Mouse (Mus musculus): ENCODE measurements around the gene Crim1.

Gene Crim1

GRCm38 (mm10) chr17:78335250-78335649, 135.2 kb downstream of the Crim1 start:
- no peak for DNase-seq

GRCm38 (mm10) chr17:78343688-78344087, 143.6 kb downstream of the Crim1 start:
- DNase-seq = no peak

- DNase-seq = no peak
Measured at GRCm38 (mm10) chr17:78347111-78347801, 147.2 kb downstream of the Crim1 start.

- DNase-seq = no peak
Measured at GRCm38 (mm10) chr17:78351676-78352499, 151.8 kb downstream of the Crim1 start.

GRCm38 (mm10) chr17:78352500-78352855, 152.4 kb downstream of the Crim1 start:
- DNase-seq = no peak

GRCm38 (mm10) chr17:78354411-78354810, 154.4 kb downstream of the Crim1 start:
- no peak for DNase-seq

- no peak for DNase-seq
Measured at GRCm38 (mm10) chr17:78354871-78355270, 154.8 kb downstream of the Crim1 start.

GRCm38 (mm10) chr17:78355611-78356010, 155.6 kb downstream of the Crim1 start:
- DNase-seq = no peak

GRCm38 (mm10) chr17:78357753-78358152, 157.7 kb downstream of the Crim1 start:
- no peak for DNase-seq

- DNase-seq = peak; percentile 21
Measured at GRCm38 (mm10) chr17:78358251-78358726, 158.2 kb downstream of the Crim1 start.

GRCm38 (mm10) chr17:78361939-78362728, 162.1 kb downstream of the Crim1 start:
- DNase-seq = no peak

- DNase-seq = no peak
Measured at GRCm38 (mm10) chr17:78364555-78365302, 164.7 kb downstream of the Crim1 start.

- no peak for DNase-seq
Measured at GRCm38 (mm10) chr17:78366070-78366469, 166.0 kb downstream of the Crim1 start.

- no peak for DNase-seq
Measured at GRCm38 (mm10) chr17:78368481-78368880, 168.4 kb downstream of the Crim1 start.

- DNase-seq = no peak
Measured at GRCm38 (mm10) chr17:78370445-78370844, 170.4 kb downstream of the Crim1 start.

GRCm38 (mm10) chr17:78373174-78373573, 173.1 kb downstream of the Crim1 start:
- DNase-seq = no peak

- DNase-seq = no peak
Measured at GRCm38 (mm10) chr17:78373849-78374248, 173.8 kb downstream of the Crim1 start.

GRCm38 (mm10) chr17:78374756-78375155, 174.7 kb downstream of the Crim1 start:
- no peak for DNase-seq

GRCm38 (mm10) chr17:78376587-78376986, 176.5 kb downstream of the Crim1 start:
- no peak for DNase-seq

GRCm38 (mm10) chr17:78379079-78379729, 179.2 kb downstream of the Crim1 start:
- no peak for DNase-seq

GRCm38 (mm10) chr17:78379730-78380245, 179.7 kb downstream of the Crim1 start:
- DNase-seq = no peak

- DNase-seq = no peak
Measured at GRCm38 (mm10) chr17:78382321-78382720, 182.3 kb downstream of the Crim1 start.

Measured in cerebellum, adult 8-10 months (tissue).